Mouse (Mus musculus): ENCODE measurements around the gene Evc2. TPM values are rescaled to one million over a fixed set of nuclear protein-coding genes. Genes with fewer than 3 reads are reported as not detected.

Evc2 gene
- 1 to 10 TPM in 1 of 26 experiments, under 1 TPM in 2, not detected in 23; 0.16 to 1.6 (median 0.49) TPM for total RNA-seq (2018; cell fraction: chromatin; rRNA removed)
- not detected for total RNA-seq (2018; cell fraction: cytosol; rRNA removed)
- under 1 TPM in 1 of 26 experiments, not detected in 25; 0.21 TPM for total RNA-seq (2018; cell fraction: nucleus; rRNA removed)
- not detected in 3 replicates for polyA plus RNA-seq (2018)

- no peak within 1 kb of the TSS for H3K27ac ChIP-seq
- 2% methylated on average over 23 of the region's 27 CpGs for WGBS (ENCODE audit: missing documents)
- H3K36me3 ChIP-seq (ENCODE audit: inconsistent target): no peaks in the 10 kb centered on the region
- no peak within 1 kb of the TSS for H3K4me3 ChIP-seq (ENCODE audit: inconsistent target)
- no peaks in the 10 kb centered on the region for H3K79me2 ChIP-seq (ENCODE audit: inconsistent target)
Observed at GRCm38 (mm10) chr5:37338288-37338687, at the start of gene Evc2. Evc2 (plus strand) TSS chr5:37338499.

DNA sequence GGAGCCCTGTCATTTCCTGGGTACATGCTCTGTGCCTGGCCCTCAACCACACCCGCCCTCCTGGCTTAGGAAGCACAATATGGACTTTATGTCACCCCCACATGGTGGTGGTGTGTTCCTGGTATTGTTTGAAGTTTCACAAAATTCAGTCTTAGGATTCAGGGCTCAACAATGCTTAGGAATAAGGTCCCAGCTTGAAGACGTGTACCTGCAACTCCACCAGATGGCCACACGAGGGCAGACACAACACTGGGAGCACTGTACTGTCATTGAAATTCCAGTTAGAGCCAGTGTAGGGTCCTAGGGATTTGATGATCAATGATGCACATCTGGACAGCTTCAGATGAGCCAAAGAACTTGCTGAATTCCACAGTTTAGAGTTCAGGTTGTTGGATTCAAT is 49.1 kb upstream of the Evc2 start:
- WGBS (ENCODE audit: missing documents): 10% methylated on average over 3 of the region's 3 CpGs
- no peak overlapping the region for H3K27ac ChIP-seq
- H3K79me2 ChIP-seq (ENCODE audit: inconsistent target): no peaks in the 10 kb centered on the region
- H3K36me3 ChIP-seq (ENCODE audit: inconsistent target): no peaks in the 10 kb centered on the region
- H3K4me3 ChIP-seq (ENCODE audit: inconsistent target): no peak overlapping the region

DNA sequence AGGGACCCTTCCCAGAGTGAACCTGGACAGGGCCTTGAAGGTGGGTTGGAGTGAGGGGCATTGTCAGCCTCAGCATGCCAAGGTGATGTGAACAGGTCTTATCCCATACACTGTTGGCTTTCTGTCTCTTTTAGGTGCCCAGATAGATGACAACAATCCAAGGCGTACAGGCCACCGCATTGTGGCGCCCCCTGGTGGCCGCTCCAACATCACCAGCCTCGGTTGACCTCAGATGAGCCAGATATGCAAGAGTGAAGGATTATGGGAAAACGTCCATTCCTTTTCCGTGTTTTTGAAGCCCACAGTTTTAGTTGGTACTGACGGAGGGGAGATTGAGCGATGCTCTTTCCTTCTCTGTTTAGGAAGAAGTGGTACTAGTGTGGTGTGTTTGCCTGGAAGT is 47.3 kb upstream of the Evc2 start:
- 72% methylated on average over 9 of the region's 9 CpGs for WGBS (ENCODE audit: missing documents)
- Histone ChIP-seq H3K79me2 (ENCODE audit: inconsistent target) (no peaks in the 10 kb centered on the region), H3K36me3 (ENCODE audit: inconsistent target) (no peaks in the 10 kb centered on the region), H3K27ac (no peak overlapping the region), H3K4me3 (ENCODE audit: inconsistent target) (no peak overlapping the region)

DNA sequence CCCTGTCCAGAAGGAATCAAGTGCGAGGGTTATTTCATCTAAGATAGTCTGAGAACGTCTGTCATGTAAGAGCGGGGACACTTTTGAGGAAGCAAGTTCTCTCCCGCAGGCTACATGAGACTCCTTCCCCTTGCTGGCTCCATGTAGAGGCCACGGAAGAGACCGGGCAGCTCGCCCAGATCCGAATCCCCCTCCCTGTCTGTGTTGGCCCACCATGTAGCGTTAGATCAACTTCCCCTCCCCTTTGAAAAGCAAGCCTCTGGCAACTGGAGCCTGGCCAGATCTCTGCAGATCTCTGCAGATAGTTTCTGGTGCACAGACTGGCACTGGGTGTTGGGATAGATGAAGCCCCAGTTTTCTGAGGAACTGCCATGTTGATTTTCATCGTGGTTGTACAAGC is 41.6 kb upstream of the Evc2 start:
- Histone ChIP-seq H3K36me3 (ENCODE audit: inconsistent target) (no peaks in the 10 kb centered on the region), H3K4me3 (ENCODE audit: inconsistent target) (no peak overlapping the region), H3K27ac (no peak overlapping the region), H3K79me2 (ENCODE audit: inconsistent target) (no peaks in the 10 kb centered on the region)
- WGBS (ENCODE audit: missing documents): 70% methylated on average over 10 of the region's 10 CpGs

DNA sequence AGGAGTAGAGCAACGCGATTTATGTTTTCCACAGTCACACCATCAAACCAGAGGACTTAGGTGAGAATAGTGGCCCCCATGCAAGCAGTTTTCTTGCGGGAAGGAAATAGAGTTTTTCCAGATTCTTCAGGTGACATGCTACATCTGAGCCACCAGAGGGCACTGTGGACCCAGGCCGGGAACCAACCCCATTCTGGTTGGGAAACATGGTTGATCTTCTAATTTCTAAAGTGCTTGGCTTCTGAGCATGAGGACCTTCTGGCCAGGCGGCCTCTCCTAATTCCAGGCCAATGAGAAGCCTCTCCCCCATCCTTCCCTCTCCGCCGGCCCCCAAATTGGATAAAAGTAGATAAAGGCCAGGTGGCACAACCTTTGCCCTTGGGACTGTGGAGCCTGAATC is 39.9 kb upstream of the Evc2 start:
- WGBS (ENCODE audit: missing documents): 24% methylated on average over 7 of the region's 7 CpGs
- no peaks in the 10 kb centered on the region for H3K79me2 ChIP-seq (ENCODE audit: inconsistent target)
- no peaks in the 10 kb centered on the region for H3K36me3 ChIP-seq (ENCODE audit: inconsistent target)
- no peak overlapping the region for H3K27ac ChIP-seq
- no peak overlapping the region for H3K4me3 ChIP-seq (ENCODE audit: inconsistent target)

GRCm38 (mm10) chr5:37310026-37310425 is 28.3 kb upstream of the Evc2 start:
- Histone ChIP-seq H3K36me3 (ENCODE audit: inconsistent target) (no peaks in the 10 kb centered on the region), H3K4me3 (ENCODE audit: inconsistent target) (no peak overlapping the region), H3K27ac (no peak overlapping the region), H3K79me2 (ENCODE audit: inconsistent target) (no peaks in the 10 kb centered on the region)
- WGBS (ENCODE audit: missing documents): 85% methylated on average over 9 of the region's 9 CpGs

DNA sequence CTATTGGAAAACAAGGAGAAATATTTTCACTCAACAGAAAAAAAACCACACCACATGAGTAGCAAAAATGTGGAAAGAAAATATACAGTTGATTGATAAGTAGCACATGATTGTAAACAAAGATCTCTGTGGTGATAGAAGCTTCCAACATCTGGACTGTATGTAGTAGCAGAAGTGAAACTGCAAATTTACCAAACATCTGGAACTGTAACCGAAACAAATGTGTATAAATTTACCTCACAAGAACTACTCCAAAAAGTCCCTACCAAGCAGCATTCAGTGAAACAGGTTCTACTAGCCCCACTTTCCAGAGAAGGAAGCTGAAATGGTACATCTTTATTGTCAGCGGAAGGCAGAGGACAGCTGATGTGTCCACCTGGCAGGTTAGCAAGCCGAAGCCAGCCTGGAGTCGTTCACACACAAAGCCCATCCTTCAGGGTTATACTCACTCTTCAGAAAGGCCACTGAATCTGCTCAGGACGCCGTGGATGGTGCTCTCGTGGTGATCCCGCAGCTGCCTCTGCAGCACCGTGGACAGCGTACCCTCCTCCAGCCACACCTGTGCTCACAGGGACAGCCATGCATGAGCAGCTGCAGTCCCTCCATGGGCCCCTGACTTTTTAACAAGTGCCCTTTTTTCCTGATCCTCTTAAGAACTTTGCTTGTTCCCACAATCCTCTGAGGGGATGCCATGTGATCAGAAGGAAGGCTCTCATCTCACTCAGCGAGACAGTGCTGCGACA is 25.1 kb upstream of the Evc2 start:
- no peaks in the 10 kb centered on the region for H3K79me2 ChIP-seq (ENCODE audit: inconsistent target)
- H3K36me3 ChIP-seq (ENCODE audit: inconsistent target): no peaks in the 10 kb centered on the region
- 87% methylated on average over 12 of the region's 12 CpGs for WGBS (ENCODE audit: missing documents)
- H3K4me3 ChIP-seq (ENCODE audit: inconsistent target): no peak overlapping the region
- H3K27ac ChIP-seq: no peak overlapping the region

- Histone ChIP-seq H3K4me3 (ENCODE audit: inconsistent target) (no peak overlapping the region), H3K36me3 (ENCODE audit: inconsistent target) (no peaks in the 10 kb centered on the region), H3K79me2 (ENCODE audit: inconsistent target) (no peaks in the 10 kb centered on the region), H3K27ac (no peak overlapping the region)
- WGBS (ENCODE audit: missing documents): 82% methylated on average over 6 of the region's 6 CpGs
Observed at GRCm38 (mm10) chr5:37318715-37319114, 19.6 kb upstream of the Evc2 start.

- H3K4me3 ChIP-seq (ENCODE audit: inconsistent target): no peak overlapping the region
- no peaks in the 10 kb centered on the region for H3K36me3 ChIP-seq (ENCODE audit: inconsistent target)
- WGBS (ENCODE audit: missing documents): 70% methylated on average over 3 of the region's 3 CpGs
- no peak overlapping the region for H3K27ac ChIP-seq
- H3K79me2 ChIP-seq (ENCODE audit: inconsistent target): no peaks in the 10 kb centered on the region
Observed at GRCm38 (mm10) chr5:37320174-37320573, 18.1 kb upstream of the Evc2 start.

DNA sequence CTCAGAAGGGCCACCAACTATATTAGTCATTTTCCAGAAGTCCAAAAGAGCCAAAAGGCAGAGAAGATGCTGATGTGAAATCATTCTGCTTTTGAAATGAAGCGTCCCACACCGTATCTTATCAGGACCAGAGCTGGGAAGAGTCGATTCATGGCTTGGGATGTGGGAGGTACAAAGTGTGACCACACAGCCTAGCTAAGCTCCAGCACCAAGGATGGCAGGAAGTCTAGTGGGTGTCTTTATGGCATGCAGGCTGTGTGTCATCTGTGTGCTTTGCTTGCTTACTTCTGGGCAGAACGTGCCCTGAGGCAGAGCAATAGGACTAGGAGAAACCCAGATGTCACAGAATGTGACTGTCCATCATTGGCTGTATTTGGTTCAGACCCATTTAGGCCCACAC is 17.5 kb upstream of the Evc2 start:
- WGBS (ENCODE audit: missing documents): 84% methylated on average over 4 of the region's 4 CpGs
- H3K27ac ChIP-seq: no peak overlapping the region
- H3K79me2 ChIP-seq (ENCODE audit: inconsistent target): no peaks in the 10 kb centered on the region
- no peaks in the 10 kb centered on the region for H3K36me3 ChIP-seq (ENCODE audit: inconsistent target)
- no peak overlapping the region for H3K4me3 ChIP-seq (ENCODE audit: inconsistent target)

- H3K4me3 ChIP-seq (ENCODE audit: inconsistent target): no peak overlapping the region
- H3K27ac ChIP-seq: no peak overlapping the region
- H3K36me3 ChIP-seq (ENCODE audit: inconsistent target): no peaks in the 10 kb centered on the region
- no peaks in the 10 kb centered on the region for H3K79me2 ChIP-seq (ENCODE audit: inconsistent target)
- WGBS (ENCODE audit: missing documents): 92% methylated on average over 6 of the region's 6 CpGs
Observed at GRCm38 (mm10) chr5:37326675-37327074, 11.6 kb upstream of the Evc2 start.

GRCm38 (mm10) chr5:37330449-37331132 is 7.7 kb upstream of the Evc2 start:
- no peaks in the 10 kb centered on the region for H3K79me2 ChIP-seq (ENCODE audit: inconsistent target)
- no peaks in the 10 kb centered on the region for H3K36me3 ChIP-seq (ENCODE audit: inconsistent target)
- 71% methylated on average over 8 of the region's 8 CpGs for whole genome bisulfite sequencing (ENCODE audit: missing documents)

DNA sequence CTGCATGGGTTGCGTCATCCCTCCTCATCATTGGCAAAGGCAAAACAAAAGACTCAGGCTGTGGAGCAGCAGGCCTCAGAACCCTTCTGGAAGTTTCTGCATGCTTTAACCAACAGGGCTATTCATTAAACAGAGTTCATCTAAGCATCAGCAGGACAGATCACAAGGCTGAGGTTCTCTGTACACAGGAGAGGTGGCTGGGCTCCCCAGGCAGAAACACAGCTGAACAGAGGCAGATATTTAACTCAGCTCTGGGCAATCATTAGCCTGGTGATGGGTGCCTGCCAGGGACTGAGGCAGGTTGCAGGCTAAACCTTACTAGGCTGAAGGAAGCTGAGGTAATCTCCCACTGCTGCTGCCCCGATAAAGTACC is 7.2 kb upstream of the Evc2 start:
- Histone ChIP-seq H3K4me3 (ENCODE audit: inconsistent target) (no peak overlapping the region), H3K36me3 (ENCODE audit: inconsistent target) (no peaks in the 10 kb centered on the region), H3K79me2 (ENCODE audit: inconsistent target) (no peaks in the 10 kb centered on the region), H3K27ac (no peak overlapping the region)
- 96% methylated on average over 2 of the region's 2 CpGs for WGBS (ENCODE audit: missing documents)

More at GRCm38 (mm10) chr5:37330449-37331132, 7.7 kb upstream of the Evc2 start:
- no peak overlapping the region for H3K4me3 ChIP-seq (ENCODE audit: inconsistent target)
- H3K27ac ChIP-seq: no peak overlapping the region

GRCm38 (mm10) chr5:37332066-37332465 is 6.2 kb upstream of the Evc2 start:
- H3K36me3 ChIP-seq (ENCODE audit: inconsistent target): no peaks in the 10 kb centered on the region
- H3K27ac ChIP-seq: no peak overlapping the region
- no peaks in the 10 kb centered on the region for H3K79me2 ChIP-seq (ENCODE audit: inconsistent target)
- H3K4me3 ChIP-seq (ENCODE audit: inconsistent target): no peak overlapping the region
- 86% methylated on average over 4 of the region's 4 CpGs for WGBS (ENCODE audit: missing documents)

GRCm38 (mm10) chr5:37335061-37335460 is 3.2 kb upstream of the Evc2 start:
- no peaks in the 10 kb centered on the region for H3K79me2 ChIP-seq (ENCODE audit: inconsistent target)
- WGBS (ENCODE audit: missing documents): 58% methylated on average over 3 of the region's 3 CpGs
- no peak overlapping the region for H3K4me3 ChIP-seq (ENCODE audit: inconsistent target)
- no peaks in the 10 kb centered on the region for H3K36me3 ChIP-seq (ENCODE audit: inconsistent target)
- no peak overlapping the region for H3K27ac ChIP-seq
